Mouse (Mus musculus) thymus, adult 2 months (tissue): ENCODE data around the gene 4933430I17Rik.

ENCODE experiments used
- CTCF ChIP-seq: fragments of 200-500 bp; IDR thresholded peaks from 2 replicates; pipeline ENCODE4 v1.5.1; 2012; ENCODE audit warnings: mild to moderate bottlenecking, control low read depth, low read length, moderate library complexity, borderline replicate concordance; ENCODE audit not compliant: control insufficient read depth, poor library complexity, insufficient read depth; ENCODE audit errors: extremely low read depth
- POLR2A ChIP-seq: fragments of 200-500 bp; IDR thresholded peaks from 2 replicates; pipeline ENCODE4 v1.6.1; 2012; ENCODE audit warnings: mild to moderate bottlenecking, low read length, control low read depth, moderate library complexity; ENCODE audit not compliant: control insufficient read depth, poor library complexity, insufficient read depth; ENCODE audit errors: extremely low read depth

GRCm38 (mm10) chr4:62506798-62507197 lies 18.4 kb upstream of the 4933430I17Rik start:
- TF ChIP-seq CTCF (no peak; the same call in 1 of the 2 replicates), POLR2A (no peak)
